Mouse (Mus musculus): ENCODE data around the gene Cdc42bpa.

GRCm38 (mm10) chr1:179975021-179975420, 14.7 kb downstream of the Cdc42bpa start:
- TF ChIP-seq CTCF (conservative IDR thresholded peaks at IDR 0.05; ENCODE audit: low read length), result no peak
- TF ChIP-seq NANOG (IDR thresholded peaks at IDR 0.05; ENCODE audit: borderline replicate concordance, low read length), result no peak
